Mouse (Mus musculus) kidney, adult 2 months (tissue): ENCODE measurements around the gene Orai3.
A peak's percentile ranks its signal among the peaks of the same experiment; 100 is the strongest.

Experiments used
- CTCF ChIP-seq: fragments of 200-500 bp; conservative IDR thresholded peaks from 2 replicates; pipeline ENCODE4 v1.5.1; 2011; ENCODE audit warnings: low read depth, mild to moderate bottlenecking, control low read depth, low read length, moderate library complexity, mixed read lengths; ENCODE audit not compliant: insufficient read depth, insufficient read length
- POLR2A ChIP-seq: fragments of 200-500 bp; IDR thresholded peaks from one replicate; pipeline ENCODE4 v1.6.1; 2011; ENCODE audit warnings: low read depth, low read length, control low read depth

DNA sequence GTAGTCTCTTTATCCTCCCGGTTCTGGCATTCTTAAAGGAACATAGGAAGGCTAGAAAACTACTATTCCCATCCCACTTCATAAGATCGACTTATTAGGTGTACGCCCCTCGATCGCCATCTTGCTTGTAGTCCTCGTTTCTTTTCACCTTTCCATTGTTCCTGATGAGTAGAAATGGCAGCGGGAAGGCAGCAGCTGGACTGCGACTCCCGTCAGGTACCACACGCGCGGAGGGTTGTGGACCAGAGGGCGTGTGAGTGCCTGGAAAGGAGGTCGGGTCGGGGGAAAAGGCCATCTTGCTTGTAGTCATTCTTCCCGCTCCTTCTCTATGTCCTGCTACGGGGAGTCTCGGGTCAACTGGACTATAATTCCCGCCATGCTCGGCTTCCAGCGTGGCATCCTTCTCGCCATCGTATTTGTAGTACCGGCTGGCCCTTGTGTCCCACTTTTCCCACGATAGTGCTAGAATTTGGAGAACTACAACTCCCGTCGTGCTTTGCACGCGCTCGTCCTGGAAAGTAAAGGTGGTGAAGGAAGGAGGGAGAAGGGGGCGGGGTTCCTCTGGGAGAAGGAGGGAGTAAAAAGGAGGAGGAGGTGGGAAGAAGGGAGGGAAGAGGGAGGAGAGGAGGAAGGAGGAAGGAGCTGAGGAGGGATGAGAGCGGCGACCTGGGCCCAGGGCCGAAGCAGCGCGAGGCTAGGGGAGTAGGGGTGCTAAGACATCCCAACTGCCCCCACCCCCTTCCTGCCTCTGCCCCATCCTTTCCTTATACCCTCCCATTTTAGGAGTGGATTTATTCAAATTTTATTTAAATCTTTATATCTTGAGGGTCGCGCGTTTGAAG, 23.7 kb upstream of the Orai3 start:
- no peak for TF ChIP-seq CTCF
- peak; percentile 68 for TF ChIP-seq POLR2A
